Mouse (Mus musculus) c-Kit-negative CD71-positive TER-119-positive erythroid progenitor cells, embryonic 14.5 days (primary cell): ENCODE measurements at regions not wholly inside any gene's neighbourhood (a gene's known extent, or its start where the extent isn't known, plus 50 kb on each side); places are given as distances from the start of the nearest gene placed in this dataset.
"Not testable (repeated sequence)": the region's sequence is repeated elsewhere in the genome, so short reads cannot be mapped to it uniquely, and the experiment has no call there.

ENCODE experiments used
- DNase-seq: peaks from one replicate; pipeline ENCODE4 v3.0.0-alpha.2; 2013; ENCODE audit warnings: low read depth, low spot score

GRCm38 (mm10) chr10:91447974-91448703 lies 267.0 kb upstream of the Tmpo start:
- DNase-seq = no peak

GRCm38 (mm10) chr10:91443321-91443720 lies 262.2 kb upstream of the Tmpo start:
- DNase-seq = no peak

- DNase-seq = no peak
Measured at GRCm38 (mm10) chr10:91440051-91440450, 258.9 kb upstream of the Tmpo start.

- DNase-seq = no peak
Measured at GRCm38 (mm10) chr10:91437917-91438316, 256.8 kb upstream of the Tmpo start.

- DNase-seq = no peak
Measured at GRCm38 (mm10) chr10:91436091-91436569, 255.0 kb upstream of the Tmpo start.

GRCm38 (mm10) chr10:91430281-91430680 lies 249.2 kb upstream of the Tmpo start:
- no peak for DNase-seq

- DNase-seq = no peak
Measured at GRCm38 (mm10) chr10:91426584-91426983, 245.5 kb upstream of the Tmpo start.

- not testable (repeated sequence) for DNase-seq
Measured at GRCm38 (mm10) chr10:91425625-91426385, 244.7 kb upstream of the Tmpo start.

- DNase-seq = no peak
Measured at GRCm38 (mm10) chr10:91424786-91425185, 243.7 kb upstream of the Tmpo start.

GRCm38 (mm10) chr10:91387255-91387654 lies 206.1 kb upstream of the Tmpo start:
- DNase-seq = no peak

- no peak for DNase-seq
Measured at GRCm38 (mm10) chr10:91384372-91384771, 203.3 kb upstream of the Tmpo start.

GRCm38 (mm10) chr10:91376683-91377082 lies 195.6 kb upstream of the Tmpo start:
- no peak for DNase-seq

GRCm38 (mm10) chr10:91367488-91367887 lies 186.4 kb upstream of the Tmpo start:
- no peak for DNase-seq

GRCm38 (mm10) chr10:91362587-91362986 lies 181.5 kb upstream of the Tmpo start:
- DNase-seq = no peak

GRCm38 (mm10) chr10:91361621-91362020 lies 180.5 kb upstream of the Tmpo start:
- no peak for DNase-seq

- no peak for DNase-seq
Measured at GRCm38 (mm10) chr10:91345465-91345864, 164.3 kb upstream of the Tmpo start.

- no peak for DNase-seq
Measured at GRCm38 (mm10) chr10:91342083-91342482, 161.0 kb upstream of the Tmpo start.

- no peak for DNase-seq
Measured at GRCm38 (mm10) chr10:91339361-91339760, 158.2 kb upstream of the Tmpo start.

- no peak for DNase-seq
Measured at GRCm38 (mm10) chr10:91326661-91327312, 145.7 kb upstream of the Tmpo start.

- DNase-seq = no peak
Measured at GRCm38 (mm10) chr10:91326144-91326655, 145.1 kb upstream of the Tmpo start.

GRCm38 (mm10) chr10:91321226-91321625 lies 140.1 kb upstream of the Tmpo start:
- no peak for DNase-seq

GRCm38 (mm10) chr10:91319442-91320112 lies 138.5 kb upstream of the Tmpo start:
- DNase-seq = no peak
